Mouse (Mus musculus): ENCODE data around the gene Ttc7b. TPM values are rescaled to one million over a fixed set of nuclear protein-coding genes. Genes with fewer than 3 reads are reported as not detected.
A peak's percentile ranks its signal among the peaks of the same experiment; 100 is the strongest.

Gene Ttc7b
- total RNA-seq, 2 experiments from 2014 or later: 65.8 to 73.1 TPM

DNA sequence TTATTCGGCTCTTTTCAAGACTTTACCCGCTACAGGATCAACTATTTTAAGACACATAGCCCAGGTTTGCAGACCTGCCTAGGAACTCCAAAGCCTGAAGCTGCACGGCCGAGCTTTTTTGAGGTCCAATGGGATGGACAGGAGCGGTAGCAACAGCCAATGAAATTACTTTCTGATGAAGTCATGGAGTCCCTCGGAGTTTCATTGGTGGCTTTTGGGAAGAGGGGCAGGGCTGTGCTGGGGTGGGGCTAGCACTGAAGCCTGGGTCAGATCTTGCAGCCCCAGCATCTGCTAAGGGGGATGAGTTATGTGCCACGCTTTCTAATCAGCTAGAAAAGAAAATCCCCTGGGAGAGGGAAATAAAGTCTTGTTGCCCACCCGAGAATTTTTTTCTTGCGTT, 7.1 kb upstream of the Ttc7b start:
- DNase-seq: peak; percentile 73 to 79
- intact Hi-C loops (cut with DNase I): no loop called here

DNA sequence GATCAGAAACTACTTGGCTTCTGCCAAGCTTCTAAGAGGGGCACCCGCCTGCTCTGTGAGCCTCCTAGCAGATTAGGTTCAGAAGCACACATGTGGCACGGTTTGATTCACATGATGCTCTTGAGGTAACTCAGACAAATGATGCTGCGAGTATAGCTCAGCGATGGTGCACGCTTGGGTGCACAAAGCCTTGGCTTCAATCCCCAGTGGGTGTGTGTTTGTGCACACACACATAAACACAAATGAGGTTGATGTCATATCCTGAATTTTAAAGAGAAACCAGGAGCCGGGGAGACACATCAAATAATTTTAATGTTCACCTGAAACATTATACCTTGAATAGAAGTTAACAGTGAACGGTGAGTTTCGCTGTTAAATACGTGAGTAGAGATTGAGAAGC, 6.6 kb upstream of the Ttc7b start:
- intact Hi-C loops (cut with DNase I): no loop called here
- DNase-seq: no peak

GRCm38 (mm10) chr12:100525939-100526338, 5.3 kb upstream of the Ttc7b start:
- DNase-seq: peak in 1 of 2 experiments; percentile 1
- intact Hi-C loops (cut with DNase I): no loop called here

DNA sequence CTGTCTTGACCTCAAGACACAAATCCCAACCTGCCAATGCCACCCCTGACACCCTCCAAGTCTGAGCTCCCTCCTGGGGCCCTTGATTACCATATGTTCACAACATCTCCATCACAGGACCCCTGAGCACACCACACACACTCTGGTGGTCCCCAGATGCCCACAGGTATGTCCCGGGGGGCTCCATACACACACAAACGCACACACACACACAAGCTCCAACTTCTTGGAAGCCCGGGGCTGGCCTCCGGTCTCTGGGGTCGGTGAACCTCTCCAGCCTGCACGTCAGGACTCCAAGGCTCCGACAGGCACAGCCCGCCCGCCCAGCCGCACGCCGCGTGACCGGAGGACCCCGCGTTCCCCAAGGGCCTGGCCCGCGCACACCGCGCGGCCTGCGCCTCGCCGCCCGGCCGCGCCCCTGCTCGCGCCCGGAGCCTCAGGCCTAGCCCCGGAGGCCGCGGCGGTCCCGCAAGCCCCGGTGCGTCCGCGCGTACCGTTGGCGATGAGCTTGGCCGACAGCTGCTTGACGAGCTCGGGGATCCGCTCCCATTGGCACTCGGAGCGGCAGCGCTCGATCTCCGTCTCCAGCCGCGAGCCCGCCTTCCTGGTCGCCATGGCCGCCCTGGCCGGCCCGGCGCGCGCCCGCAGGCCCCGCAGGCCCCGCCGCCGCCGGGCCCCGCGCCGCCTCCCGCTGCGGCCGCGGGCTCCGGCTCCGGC, 391 bp downstream of the Ttc7b start:
- DNase-seq: peak; percentile 69 to 73
- intact Hi-C loops (cut with DNase I): loop anchor here (5.0 kb wide), 1 partner anchor 52 kb away; no protein-coding TSS in a partner anchor

- intact Hi-C loops (cut with DNase I): loop anchor here (5.0 kb wide), 2 partner anchors 53 to 317 kb away; no protein-coding TSS in a partner anchor
Measured at GRCm38 (mm10) chr12:100519684-100520076, 946 bp downstream of the Ttc7b start.

GRCm38 (mm10) chr12:100517371-100517770, 3.3 kb downstream of the Ttc7b start:
- intact Hi-C loops (cut with DNase I): loop anchor here (5.0 kb wide), 1 partner anchor 315 kb away; no protein-coding TSS in a partner anchor
- no peak for DNase-seq

More at GRCm38 (mm10) chr12:100519684-100520076, 946 bp downstream of the Ttc7b start:
- DNase-seq: peak in 1 of 2 experiments; percentile 27

DNA sequence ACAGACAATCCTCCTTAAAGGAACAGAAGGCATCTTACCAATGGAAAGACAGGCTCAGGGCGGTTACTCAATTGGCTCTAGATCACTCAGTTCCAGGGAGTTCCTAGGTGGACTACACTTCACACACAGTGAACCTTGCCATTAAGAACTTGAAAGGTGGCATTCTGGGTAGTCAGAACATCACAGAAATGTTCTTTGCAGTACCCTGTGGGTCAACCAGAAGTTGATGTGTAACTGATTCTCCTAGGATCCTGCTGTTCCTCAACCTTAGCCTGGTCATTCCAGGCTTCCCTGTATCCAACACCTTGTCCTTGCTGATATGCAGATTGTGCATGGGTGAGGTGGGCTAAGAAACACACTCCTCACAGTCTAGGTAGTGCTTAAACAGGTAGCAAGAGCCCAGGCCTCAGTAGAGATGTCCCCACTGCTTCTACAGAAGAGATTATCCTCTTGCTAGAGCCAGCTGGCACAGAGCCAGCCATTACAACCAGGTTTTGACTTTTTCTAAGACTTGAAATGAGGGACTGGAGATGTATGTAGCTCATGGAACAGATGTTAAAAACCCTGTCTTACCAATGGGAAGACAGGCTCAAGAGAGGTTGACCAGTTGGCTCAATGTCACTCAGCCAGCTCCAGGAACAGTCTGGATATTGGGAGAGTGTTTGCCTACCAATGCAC, 4.3 kb downstream of the Ttc7b start:
- intact Hi-C loops (cut with DNase I): loop anchor here (5.0 kb wide), 1 partner anchor 314 kb away; no protein-coding TSS in a partner anchor
- no peak for DNase-seq

- intact Hi-C loops (cut with DNase I): loop anchor here (5.0 kb wide), 1 partner anchor 313 kb away; no protein-coding TSS in a partner anchor
- no peak for DNase-seq
Measured at GRCm38 (mm10) chr12:100515493-100515892, 5.1 kb downstream of the Ttc7b start.

DNA sequence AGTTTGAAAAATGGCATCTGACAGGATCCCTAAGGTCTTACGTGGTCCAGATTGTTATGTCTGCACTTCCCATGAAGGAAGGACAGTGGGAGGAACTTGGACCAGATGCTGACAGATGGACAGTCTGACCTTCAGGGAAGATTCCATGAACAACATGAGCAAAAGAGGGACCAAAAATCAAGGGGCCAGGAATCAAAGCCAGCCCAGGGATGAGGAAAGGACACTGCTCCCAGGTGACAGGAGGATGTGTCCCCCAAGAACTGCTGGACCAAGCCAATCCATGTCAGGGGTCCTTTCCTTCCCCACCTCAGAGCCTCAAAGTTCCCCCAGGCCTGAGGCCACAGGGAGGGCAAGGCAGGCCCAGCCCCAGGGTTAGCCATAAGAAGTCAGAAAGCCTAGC, 6.0 kb downstream of the Ttc7b start:
- no peak for DNase-seq
- intact Hi-C loops (cut with DNase I): loop anchor here (5.0 kb wide), 1 partner anchor 312 kb away; no protein-coding TSS in a partner anchor

DNA sequence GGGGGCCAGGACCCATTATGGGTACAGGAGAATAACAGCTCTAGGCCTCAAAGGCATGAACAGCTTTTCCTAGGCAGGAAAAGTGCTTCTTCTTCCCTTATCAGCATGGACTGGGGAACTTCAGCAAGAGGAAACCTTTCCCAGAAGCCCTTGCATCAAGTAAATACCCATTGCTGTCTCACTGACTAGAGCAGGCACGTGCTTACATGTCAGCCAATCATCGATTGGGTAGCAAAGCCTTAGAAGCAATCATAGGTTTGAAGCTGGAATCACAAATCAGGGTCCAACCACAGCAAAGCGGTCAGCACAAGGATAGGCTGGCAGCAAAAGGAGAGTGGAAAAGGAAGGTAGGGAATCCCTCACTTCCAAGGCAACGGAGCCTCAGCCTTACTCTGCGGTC, 7.5 kb downstream of the Ttc7b start:
- intact Hi-C loops (cut with DNase I): no loop called here
- DNase-seq: no peak

DNA sequence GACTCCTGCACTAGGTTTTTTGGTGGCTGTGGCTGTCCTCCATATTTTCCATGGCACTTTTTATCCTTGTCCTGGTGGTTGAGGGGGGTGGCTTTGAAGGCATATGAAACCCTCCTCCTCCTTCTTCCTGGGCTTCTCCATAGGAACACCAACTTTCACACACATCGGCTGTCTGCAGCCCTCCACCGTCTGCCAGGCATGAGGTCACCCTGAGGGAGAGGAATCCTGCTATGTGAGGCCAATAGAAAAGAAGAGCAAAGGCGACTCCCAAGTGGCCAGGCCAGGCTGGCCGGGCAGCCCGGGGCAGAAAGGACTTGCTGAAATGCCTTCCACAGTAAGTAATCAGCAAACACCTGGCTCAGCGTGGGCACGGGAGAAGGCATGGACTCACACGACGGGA, 8.0 kb downstream of the Ttc7b start:
- DNase-seq: peak; percentile 43 to 66
- intact Hi-C loops (cut with DNase I): no loop called here

DNA sequence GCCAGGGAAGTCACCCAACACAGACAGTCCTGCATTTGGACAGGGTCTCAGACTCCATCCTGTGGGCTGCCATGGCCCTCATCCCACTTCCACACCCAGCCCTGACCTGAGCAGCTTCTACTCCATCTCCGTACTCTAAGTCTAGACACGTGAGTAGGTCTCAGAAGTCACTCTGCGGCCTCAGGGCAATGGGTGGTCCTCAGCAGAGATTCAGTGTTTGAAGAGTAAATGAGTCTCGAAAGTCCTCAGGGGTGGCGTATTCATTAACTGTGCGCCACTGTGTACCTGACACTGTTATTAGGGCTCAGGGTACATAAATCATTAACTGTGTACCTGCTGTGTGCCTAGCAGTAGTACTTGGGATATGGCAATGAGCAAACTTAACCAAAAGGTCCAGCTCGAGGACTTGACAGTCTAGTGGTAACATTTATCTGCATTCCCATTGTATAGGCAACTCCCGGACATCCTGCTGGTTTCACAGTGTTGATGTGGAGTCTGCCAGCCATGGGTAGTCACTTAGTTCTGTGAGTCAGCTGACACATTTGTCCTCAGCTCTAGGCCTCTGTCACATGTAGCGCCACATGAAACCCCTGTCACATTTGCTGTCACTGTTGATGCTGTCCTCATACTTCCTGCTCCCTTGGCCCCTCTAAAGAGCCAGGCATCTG, 10.9 kb downstream of the Ttc7b start:
- intact Hi-C loops (cut with DNase I): no loop called here
- DNase-seq: no peak

- DNase-seq: no peak
Measured at GRCm38 (mm10) chr12:100508668-100509067, 12.0 kb downstream of the Ttc7b start.

GRCm38 (mm10) chr12:100505484-100505883, 15.1 kb downstream of the Ttc7b start:
- intact Hi-C loops (cut with DNase I): no loop called here
- no peak for DNase-seq

More at GRCm38 (mm10) chr12:100508668-100509067, 12.0 kb downstream of the Ttc7b start:
- intact Hi-C loops (cut with DNase I): no loop called here

GRCm38 (mm10) chr12:100504585-100504984, 16.0 kb downstream of the Ttc7b start:
- DNase-seq: no peak
- intact Hi-C loops (cut with DNase I): loop anchor here (5.0 kb wide), 1 partner anchor 68 kb away; no protein-coding TSS in a partner anchor

GRCm38 (mm10) chr12:100503659-100504058, 17.0 kb downstream of the Ttc7b start:
- intact Hi-C loops (cut with DNase I): loop anchor here (5.0 kb wide), 1 partner anchor 69 kb away; no protein-coding TSS in a partner anchor
- DNase-seq: no peak

GRCm38 (mm10) chr12:100502544-100502943, 18.1 kb downstream of the Ttc7b start:
- DNase-seq: no peak
- intact Hi-C loops (cut with DNase I): loop anchor here (5.0 kb wide), 1 partner anchor 70 kb away; no protein-coding TSS in a partner anchor

DNA sequence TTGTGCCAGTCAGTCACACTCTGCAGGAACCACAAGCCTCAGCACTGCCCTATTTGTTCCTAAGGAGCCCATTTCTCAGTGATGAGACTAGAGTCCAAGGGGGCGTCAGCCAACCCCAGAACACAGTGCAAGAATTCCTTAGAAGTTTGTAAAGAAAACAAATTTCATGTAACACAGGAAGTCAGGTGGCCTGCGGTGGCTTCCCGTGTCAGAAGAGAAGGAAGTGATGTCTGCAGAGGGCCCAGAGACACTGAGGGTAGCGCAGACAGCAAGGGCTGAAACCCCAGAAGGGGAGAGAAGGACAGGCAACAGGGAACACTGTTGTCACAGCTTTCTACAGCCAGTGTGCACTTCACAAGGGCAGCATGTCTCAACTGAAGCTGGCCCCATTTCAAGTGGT, 19.4 kb downstream of the Ttc7b start:
- intact Hi-C loops (cut with DNase I): loop anchor here (5.0 kb wide), 1 partner anchor 71 kb away; no protein-coding TSS in a partner anchor
- DNase-seq: no peak

GRCm38 (mm10) chr12:100499469-100499868, 21.2 kb downstream of the Ttc7b start:
- intact Hi-C loops (cut with DNase I): no loop called here
- no peak for DNase-seq

DNA sequence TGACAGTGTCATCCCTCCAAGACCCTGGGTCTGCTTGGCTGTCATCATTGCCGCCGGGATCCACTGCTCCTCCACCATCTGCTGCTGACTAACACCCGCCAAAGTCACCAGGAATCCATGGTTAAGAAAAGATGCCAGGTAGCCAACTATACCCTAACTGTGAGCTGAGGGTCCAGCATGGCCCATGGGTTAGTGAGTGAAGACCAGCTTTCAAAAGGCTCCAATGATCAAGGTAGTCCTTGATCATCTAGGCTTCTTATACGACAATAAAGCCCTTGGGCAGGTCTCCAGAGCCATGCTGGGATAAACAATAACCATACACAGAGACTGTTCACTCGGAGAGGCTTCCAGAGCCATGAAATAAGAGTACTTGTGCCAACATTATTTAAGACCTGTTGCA, 22.6 kb downstream of the Ttc7b start:
- intact Hi-C loops (cut with DNase I): no loop called here
- DNase-seq: no peak

DNA sequence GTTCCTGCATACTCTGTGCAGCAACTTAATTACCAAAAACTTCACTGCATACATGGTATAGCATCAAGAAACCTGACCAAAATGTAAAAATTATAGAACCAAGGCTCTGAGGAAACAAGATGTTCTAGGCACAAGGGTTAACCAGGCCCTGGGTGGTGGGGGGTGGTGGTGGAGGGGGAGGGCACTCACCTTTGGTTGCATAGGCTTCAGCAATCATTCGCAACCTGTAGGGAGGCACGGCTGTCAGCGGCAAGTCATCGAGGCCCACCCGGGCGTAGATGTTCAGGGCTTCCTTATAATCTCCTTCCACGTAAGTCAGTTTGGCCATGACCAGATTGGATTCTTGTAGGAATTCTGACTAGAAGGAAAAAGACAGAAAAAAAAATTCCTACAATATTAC, 25.5 kb downstream of the Ttc7b start:
- intact Hi-C loops (cut with DNase I): no loop called here
- DNase-seq: no peak

Data from heart, postnatal 14 days (tissue).